Mouse (Mus musculus): ENCODE results near the gene P2ry6. TPM values are rescaled to one million over a fixed set of nuclear protein-coding genes. Genes with fewer than 3 reads are reported as not detected.

The P2ry6 gene
- polyA plus RNA-seq, 1 experiment: not detected

GRCm38 (mm10) chr7:100894057-100894832 is 80.2 kb downstream of the P2ry6 start:
- Histone ChIP-seq H3K9me3 (replicated peaks; ENCODE audit: control insufficient read depth, insufficient read depth, low read length, poor library complexity, severe bottlenecking) (no peaks in the 10 kb centered on the region), H3K27ac (ENCODE audit: insufficient read depth, low read length) (no peak overlapping the region), H3K9ac (ENCODE audit: low read depth, poor library complexity, severe bottlenecking) (peak overlapping the region; percentile 79), H3K4me3 (ENCODE audit: low read depth, low read length) (peak overlapping the region; percentile 68), H3K36me3 (ENCODE audit: control insufficient read depth, insufficient read depth, low read length, poor library complexity, severe bottlenecking) (no peaks in the 10 kb centered on the region), H3K4me1 (ENCODE audit: control insufficient read depth, insufficient read depth, low read length) (no peaks in the 10 kb centered on the region), H3K27me3 (ENCODE audit: control insufficient read depth, insufficient read depth, low read length, poor library complexity, severe bottlenecking) (no peaks in the 10 kb centered on the region)
- TF ChIP-seq EP300 (IDR thresholded peaks at IDR 0.05; ENCODE audit: insufficient read depth, low read depth, low read length) (no peak), POLR2A (IDR thresholded peaks at IDR 0.05; ENCODE audit: insufficient read depth, low read length) (no peak), CTCF (IDR thresholded peaks at IDR 0.05; ENCODE audit: low read depth, low read length) (no peak)

DNA sequence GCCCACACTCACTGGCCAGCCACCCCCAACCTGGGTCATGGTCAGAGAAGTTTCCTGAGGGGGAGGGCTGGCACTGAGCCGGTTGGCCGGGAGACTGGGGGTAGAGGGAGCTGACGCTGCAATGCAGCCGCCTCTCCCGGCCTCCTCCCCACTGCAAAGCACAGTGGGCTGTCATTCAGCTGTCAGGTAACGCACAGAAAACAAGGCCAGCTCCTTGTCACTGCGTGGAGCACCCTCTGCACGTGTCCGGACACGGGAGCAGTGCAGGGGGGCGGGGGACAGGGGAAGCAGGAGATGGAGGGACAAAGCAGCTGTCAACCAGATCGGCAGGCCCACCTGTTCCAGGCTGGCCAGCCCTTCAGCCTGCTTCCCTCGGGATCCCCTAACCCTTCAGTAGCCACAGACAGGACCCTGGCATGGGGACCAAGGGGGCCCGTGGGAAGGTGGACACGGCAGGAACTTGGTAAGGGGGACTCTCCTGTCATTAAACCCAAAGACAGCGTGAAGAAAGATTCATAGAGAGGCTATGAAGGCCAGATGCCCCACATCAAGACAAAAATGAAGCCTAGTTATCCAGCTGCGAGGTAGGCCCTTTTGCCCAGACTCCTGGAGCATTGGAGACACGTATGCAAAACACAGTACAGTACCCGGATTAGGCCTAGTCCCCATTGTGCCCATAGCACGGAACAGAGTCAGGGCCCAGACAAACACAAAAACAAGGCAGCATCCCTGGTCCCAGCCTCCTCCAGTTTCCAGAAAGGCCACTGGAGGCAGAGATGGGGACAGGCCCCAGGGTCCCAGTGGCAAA is 81.0 kb downstream of the P2ry6 start:
- H3K27me3 ChIP-seq (ENCODE audit: control insufficient read depth, insufficient read depth, low read length, poor library complexity, severe bottlenecking): no peaks in the 10 kb centered on the region
- no peaks in the 10 kb centered on the region for H3K4me1 ChIP-seq (ENCODE audit: control insufficient read depth, insufficient read depth, low read length)
- H3K4me3 ChIP-seq (ENCODE audit: low read depth, low read length): no peak overlapping the region
- H3K27ac ChIP-seq (ENCODE audit: insufficient read depth, low read length): no peak overlapping the region
- no peaks in the 10 kb centered on the region for H3K9me3 ChIP-seq (replicated peaks; ENCODE audit: control insufficient read depth, insufficient read depth, low read length, poor library complexity, severe bottlenecking)
- no peaks in the 10 kb centered on the region for H3K36me3 ChIP-seq (ENCODE audit: control insufficient read depth, insufficient read depth, low read length, poor library complexity, severe bottlenecking)
- TF ChIP-seq CTCF (IDR thresholded peaks at IDR 0.05; ENCODE audit: low read depth, low read length) (no peak), EP300 (IDR thresholded peaks at IDR 0.05; ENCODE audit: insufficient read depth, low read depth, low read length) (no peak), POLR2A (IDR thresholded peaks at IDR 0.05; ENCODE audit: insufficient read depth, low read length) (no peak)
- H3K9ac ChIP-seq (ENCODE audit: low read depth, poor library complexity, severe bottlenecking): no peak overlapping the region

Other genes starting within 250 kb of the P2ry6 start
- gene Relt, start 111.2 kb downstream of the P2ry6 start, polyA plus RNA-seq (2011; ENCODE audit: insufficient read depth, insufficient read length, low read depth, missing spikeins): 10.6 and 14.1 TPM in 2 replicates
- 21.0 and 25.5 TPM in 2 replicates for gene Arhgef17, start 42.5 kb downstream of the P2ry6 start, polyA plus RNA-seq (2011; ENCODE audit: insufficient read depth, insufficient read length, low read depth, missing spikeins)
- gene P2ry2, start 38.2 kb upstream of the P2ry6 start, polyA plus RNA-seq (2011; ENCODE audit: insufficient read depth, insufficient read length, low read depth, missing spikeins): 0.96 and 1.4 TPM in 2 replicates
- gene Fchsd2, start 118.2 kb upstream of the P2ry6 start, polyA plus RNA-seq (2011; ENCODE audit: insufficient read depth, insufficient read length, low read depth, missing spikeins): 24.3 and 24.9 TPM in 2 replicates